Mouse (Mus musculus): Measurements from ENCODE around the gene Cacng4. TPM values are rescaled to one million over a fixed set of nuclear protein-coding genes. Genes with fewer than 3 reads are reported as not detected.

The Cacng4 gene
- not detected in 2 replicates for polyA plus RNA-seq (2012)

GRCm38 (mm10) chr11:107794547-107795269 is at the start of gene Cacng4:
Cacng4 (minus strand) TSS chr11:107794557.
- TF ChIP-seq GATA1 (IDR thresholded peaks at IDR 0.05; ENCODE audit: low read length): no peak

- no peak for TF ChIP-seq GATA1 (IDR thresholded peaks at IDR 0.05; ENCODE audit: low read length)
Measured at GRCm38 (mm10) chr11:107833351-107834040, 39.1 kb upstream of the Cacng4 start.

- no peak for TF ChIP-seq GATA1 (IDR thresholded peaks at IDR 0.05; ENCODE audit: low read length)
Measured at GRCm38 (mm10) chr11:107817196-107817595, 22.8 kb upstream of the Cacng4 start.

- no peak for TF ChIP-seq GATA1 (IDR thresholded peaks at IDR 0.05; ENCODE audit: low read length)
Measured at GRCm38 (mm10) chr11:107812941-107813648, 18.7 kb upstream of the Cacng4 start.

GRCm38 (mm10) chr11:107812429-107812828 is 18.1 kb upstream of the Cacng4 start:
- TF ChIP-seq GATA1 (IDR thresholded peaks at IDR 0.05; ENCODE audit: low read length): no peak

- no peak for TF ChIP-seq GATA1 (IDR thresholded peaks at IDR 0.05; ENCODE audit: low read length)
Measured at GRCm38 (mm10) chr11:107808508-107808907, 14.2 kb upstream of the Cacng4 start.

GRCm38 (mm10) chr11:107806058-107806457 is 11.7 kb upstream of the Cacng4 start:
- TF ChIP-seq GATA1 (IDR thresholded peaks at IDR 0.05; ENCODE audit: low read length): no peak

GRCm38 (mm10) chr11:107801946-107802345 is 7.6 kb upstream of the Cacng4 start:
- no peak for TF ChIP-seq GATA1 (IDR thresholded peaks at IDR 0.05; ENCODE audit: low read length)

GRCm38 (mm10) chr11:107799331-107799730 is 5.0 kb upstream of the Cacng4 start:
- no peak for TF ChIP-seq GATA1 (IDR thresholded peaks at IDR 0.05; ENCODE audit: low read length)

- no peak for TF ChIP-seq GATA1 (IDR thresholded peaks at IDR 0.05; ENCODE audit: low read length)
Measured at GRCm38 (mm10) chr11:107796346-107796745, 2.0 kb upstream of the Cacng4 start.

- TF ChIP-seq GATA1 (IDR thresholded peaks at IDR 0.05; ENCODE audit: low read length): no peak
Measured at GRCm38 (mm10) chr11:107795384-107796035, 1.2 kb upstream of the Cacng4 start.

GRCm38 (mm10) chr11:107794103-107794493 is 259 bp downstream of the Cacng4 start:
- no peak for TF ChIP-seq GATA1 (IDR thresholded peaks at IDR 0.05; ENCODE audit: low read length)

- TF ChIP-seq GATA1 (IDR thresholded peaks at IDR 0.05; ENCODE audit: low read length): no peak
Measured at GRCm38 (mm10) chr11:107793200-107794102, 906 bp downstream of the Cacng4 start.

GRCm38 (mm10) chr11:107792136-107792535 is 2.2 kb downstream of the Cacng4 start:
- no peak for TF ChIP-seq GATA1 (IDR thresholded peaks at IDR 0.05; ENCODE audit: low read length)

- TF ChIP-seq GATA1 (IDR thresholded peaks at IDR 0.05; ENCODE audit: low read length): no peak
Measured at GRCm38 (mm10) chr11:107785761-107786160, 8.6 kb downstream of the Cacng4 start.

Measured in G1E-ER4 (cell line).